Mouse (Mus musculus): ENCODE results near the gene Daam1. TPM values are rescaled to one million over a fixed set of nuclear protein-coding genes. Genes with fewer than 3 reads are reported as not detected.

Daam1 gene
- total RNA-seq, 2 experiments from 2014 or later, result 8.0 to 12.8 TPM

DNA sequence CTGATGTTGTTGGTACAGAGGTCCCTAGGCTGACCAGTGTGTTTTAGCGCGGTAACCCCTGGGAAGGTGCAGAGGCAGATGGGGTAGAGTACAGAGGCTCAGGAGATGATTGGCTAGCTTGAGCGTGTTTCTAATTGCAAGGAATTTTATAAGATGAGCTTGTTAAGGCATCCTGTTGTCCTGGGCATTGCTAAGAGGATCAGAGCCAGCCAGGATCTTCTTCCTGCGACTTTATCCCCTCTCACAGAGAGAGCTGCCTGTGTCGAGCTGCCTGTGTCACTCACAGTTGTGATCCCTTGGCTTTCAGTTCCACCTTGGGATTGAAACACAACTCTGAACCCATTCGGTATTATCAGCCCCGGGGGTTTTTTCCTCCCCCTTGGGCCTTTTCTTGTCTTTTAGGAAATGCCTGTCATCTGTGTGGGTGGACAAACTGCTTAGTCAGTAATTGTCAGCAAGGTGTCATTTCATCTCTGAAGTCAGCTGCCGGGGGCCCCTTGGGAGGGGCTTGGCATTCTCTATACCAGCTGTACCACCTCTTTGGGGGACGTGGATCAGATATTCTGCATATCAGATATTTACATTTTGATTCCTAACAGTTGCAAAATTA is 62.2 kb downstream of the Daam1 start:
- Histone ChIP-seq H3K4me3 (peak overlapping the region; percentile 27; the same call in 1 of the 2 replicates), H3K27ac (peak overlapping the region; percentile 62)
- no peak for DNase-seq
- TF ChIP-seq CTCF (IDR thresholded peaks at IDR 0.05), result no peak
- intact Hi-C loops (cut with DNase I), result no loop called here

DNA sequence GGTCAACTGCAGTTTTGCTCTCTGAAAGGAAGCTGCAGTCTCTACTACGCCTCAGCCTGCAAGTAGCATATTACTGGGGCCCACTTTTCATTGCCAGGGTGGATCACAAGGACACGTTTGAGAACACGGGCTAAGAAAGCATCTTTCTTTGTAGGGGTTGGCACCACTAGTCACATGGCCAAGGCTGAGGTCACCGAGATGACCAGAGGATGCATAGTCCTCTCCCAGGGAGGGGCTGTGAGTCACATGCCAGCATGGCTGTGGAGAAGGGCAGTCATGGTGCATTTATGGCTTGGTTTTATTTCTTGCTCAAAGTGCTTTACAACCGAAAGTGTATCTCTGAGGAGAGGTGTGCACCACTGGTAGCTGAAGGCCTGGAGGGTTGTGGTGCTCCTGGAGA is 67.4 kb downstream of the Daam1 start:
- no peak for DNase-seq
- intact Hi-C loops (cut with DNase I), result no loop called here
- Histone ChIP-seq H3K4me3 (no peak overlapping the region), H3K27ac (peak overlapping the region; percentile 31)
- no peak for TF ChIP-seq CTCF (IDR thresholded peaks at IDR 0.05)

DNA sequence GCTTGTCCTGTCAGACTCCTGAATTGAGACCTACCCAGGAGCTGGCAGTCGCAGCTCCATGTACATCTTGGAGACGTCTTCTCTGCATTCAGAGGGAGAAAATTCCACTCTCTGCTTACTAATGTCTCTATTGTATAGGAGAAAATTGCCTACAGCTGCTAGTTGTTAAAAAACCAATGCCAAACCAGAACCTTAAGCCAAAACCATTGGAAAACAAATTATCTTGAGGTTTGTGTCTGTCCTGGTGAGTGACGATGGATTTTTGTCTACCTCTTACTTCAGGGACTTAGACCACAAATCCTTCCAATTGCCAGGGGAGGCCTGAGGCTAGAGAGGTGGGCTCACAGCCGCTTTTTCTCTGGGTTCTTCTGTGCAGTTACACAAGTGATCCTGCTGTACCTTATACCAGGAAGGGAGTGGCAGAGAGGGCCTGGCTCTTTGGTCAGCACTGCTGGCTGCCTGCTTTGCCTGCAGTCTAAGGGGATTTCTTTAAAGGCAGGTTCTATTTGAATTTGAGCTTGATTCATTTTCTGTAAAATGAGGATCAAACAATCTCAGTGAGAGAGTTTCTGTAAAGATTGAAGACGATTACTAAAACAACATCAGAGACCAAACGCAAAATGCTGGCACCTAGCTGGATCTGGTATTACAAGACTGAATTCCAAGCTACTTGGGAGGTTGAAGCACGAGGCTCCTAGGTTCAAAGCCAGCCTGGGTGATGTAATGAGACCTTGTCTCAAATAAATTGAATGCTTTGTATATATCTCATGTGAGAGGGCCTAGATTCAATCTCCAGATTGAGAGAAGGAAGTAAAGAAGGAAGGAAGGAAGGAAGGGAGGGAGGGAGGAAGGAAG is 68.0 kb downstream of the Daam1 start:
- intact Hi-C loops (cut with DNase I), result no loop called here
- peak overlapping the region; percentile 31; the same call in 1 of the 2 replicates for H3K27ac ChIP-seq
- TF ChIP-seq CTCF (IDR thresholded peaks at IDR 0.05), result no peak
- H3K4me3 ChIP-seq, result no peak overlapping the region
- no peak for DNase-seq

DNA sequence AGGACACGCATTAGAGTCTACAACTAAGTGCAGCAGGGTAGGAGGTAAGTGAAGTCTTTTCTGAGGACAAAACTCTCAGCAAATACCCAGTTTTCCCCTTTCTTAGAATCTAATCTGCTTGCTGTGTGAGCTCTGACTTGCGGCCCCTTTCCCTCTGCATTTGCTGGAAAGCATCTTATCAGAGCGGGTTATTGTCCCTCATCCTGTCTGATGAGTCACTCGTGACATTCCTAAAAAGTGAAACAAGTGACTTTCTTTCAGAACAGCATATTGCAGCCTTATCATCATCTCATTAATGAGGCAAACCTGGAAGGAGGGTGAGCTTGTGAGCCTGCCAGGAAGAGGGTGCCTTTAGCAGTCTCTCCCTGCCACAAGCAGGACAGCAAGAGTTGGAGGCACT is 68.7 kb downstream of the Daam1 start:
- intact Hi-C loops (cut with DNase I), result no loop called here
- H3K27ac ChIP-seq, result peak overlapping the region; percentile 31; the same call in 1 of the 2 replicates
- TF ChIP-seq CTCF (IDR thresholded peaks at IDR 0.05), result no peak
- H3K4me3 ChIP-seq, result no peak overlapping the region
- DNase-seq, result no peak

DNA sequence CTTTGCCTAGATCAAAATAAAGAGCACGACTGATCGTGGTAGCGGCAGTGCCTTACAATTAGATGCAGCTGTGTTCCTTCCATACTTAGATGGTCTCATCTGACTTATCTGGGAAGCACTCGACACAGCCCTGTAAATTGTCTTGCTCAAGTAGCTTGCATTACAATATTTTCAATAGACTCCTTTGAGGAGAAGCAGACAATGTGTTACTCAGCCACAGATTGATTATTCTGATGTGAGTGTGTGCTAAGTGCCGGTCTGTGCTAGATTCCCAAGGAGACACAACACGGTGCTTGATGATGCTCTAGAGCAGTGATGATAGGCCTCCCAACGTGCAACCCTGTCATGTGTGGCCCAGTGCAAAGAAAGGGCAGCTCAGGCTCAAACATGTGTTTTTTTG is 70.3 kb downstream of the Daam1 start:
- no peak overlapping the region for H3K27ac ChIP-seq
- TF ChIP-seq CTCF (IDR thresholded peaks at IDR 0.05), result no peak
- DNase-seq, result no peak
- no peak overlapping the region for H3K4me3 ChIP-seq
- intact Hi-C loops (cut with DNase I), result no loop called here

DNA sequence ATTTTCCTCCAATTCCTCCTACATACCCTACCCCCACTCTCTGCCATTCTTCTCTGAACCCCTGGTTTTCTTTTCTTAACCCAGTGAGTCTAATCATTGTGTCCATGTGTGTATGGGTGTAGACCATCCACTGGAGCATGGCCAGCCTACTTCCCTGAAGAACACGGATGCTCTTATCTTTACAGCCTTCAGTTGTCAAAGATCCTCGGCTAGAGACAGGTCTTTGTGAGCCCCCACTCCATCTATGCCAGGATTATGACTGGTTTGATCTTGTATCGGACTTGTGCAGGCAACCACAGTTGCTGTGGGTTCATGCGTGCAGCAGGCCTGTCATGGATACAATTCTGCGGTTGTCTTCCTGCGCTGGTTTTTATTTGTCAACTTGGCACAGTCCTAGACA is 71.0 kb downstream of the Daam1 start:
- no peak for DNase-seq
- no peak for TF ChIP-seq CTCF (IDR thresholded peaks at IDR 0.05)
- intact Hi-C loops (cut with DNase I), result no loop called here
- Histone ChIP-seq H3K4me3 (no peak overlapping the region), H3K27ac (no peak overlapping the region)

DNA sequence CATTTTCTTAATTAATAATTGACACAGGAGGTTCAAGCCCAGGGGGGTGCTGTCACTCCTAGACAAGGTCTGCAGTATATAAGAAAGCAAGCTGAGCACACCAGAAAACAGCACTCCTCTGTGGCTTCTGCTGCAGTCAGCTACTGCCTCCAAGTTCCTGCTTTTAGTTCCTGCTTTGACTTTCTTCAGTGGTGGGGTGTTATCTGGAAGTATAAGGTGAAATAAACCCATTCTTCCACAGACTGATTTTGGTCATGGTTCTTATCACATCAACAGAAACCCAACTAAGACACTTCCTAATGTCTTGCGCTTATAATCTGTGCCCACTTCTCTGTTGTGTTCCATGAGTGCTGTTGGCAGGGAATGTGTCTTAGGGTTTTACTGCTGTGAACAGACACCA is 71.4 kb downstream of the Daam1 start:
- DNase-seq, result no peak
- H3K4me3 ChIP-seq, result no peak overlapping the region
- no peak for TF ChIP-seq CTCF (IDR thresholded peaks at IDR 0.05)
- no peak overlapping the region for H3K27ac ChIP-seq
- intact Hi-C loops (cut with DNase I), result no loop called here

DNA sequence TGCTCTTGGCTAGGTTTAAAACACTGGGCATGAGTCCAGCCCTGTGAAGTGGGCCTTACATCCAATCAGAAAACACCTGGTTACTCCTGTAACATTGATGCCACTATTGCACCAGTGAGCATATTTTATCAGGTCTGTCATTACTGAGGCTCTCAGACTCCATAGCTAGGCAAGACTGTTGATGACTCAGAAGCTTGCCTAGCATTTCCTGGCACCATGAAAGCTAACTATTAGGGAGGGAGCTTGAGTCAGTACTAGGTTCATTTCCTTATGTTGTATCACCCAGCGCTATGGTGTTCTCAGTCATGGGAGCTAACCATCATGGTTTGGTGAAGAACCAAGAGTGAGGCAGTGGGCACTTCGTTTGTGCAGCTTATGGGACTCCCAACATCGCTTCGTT is 72.3 kb downstream of the Daam1 start:
- no peak overlapping the region for H3K27ac ChIP-seq
- no peak for TF ChIP-seq CTCF (IDR thresholded peaks at IDR 0.05)
- intact Hi-C loops (cut with DNase I), result no loop called here
- no peak for DNase-seq
- H3K4me3 ChIP-seq, result no peak overlapping the region

DNA sequence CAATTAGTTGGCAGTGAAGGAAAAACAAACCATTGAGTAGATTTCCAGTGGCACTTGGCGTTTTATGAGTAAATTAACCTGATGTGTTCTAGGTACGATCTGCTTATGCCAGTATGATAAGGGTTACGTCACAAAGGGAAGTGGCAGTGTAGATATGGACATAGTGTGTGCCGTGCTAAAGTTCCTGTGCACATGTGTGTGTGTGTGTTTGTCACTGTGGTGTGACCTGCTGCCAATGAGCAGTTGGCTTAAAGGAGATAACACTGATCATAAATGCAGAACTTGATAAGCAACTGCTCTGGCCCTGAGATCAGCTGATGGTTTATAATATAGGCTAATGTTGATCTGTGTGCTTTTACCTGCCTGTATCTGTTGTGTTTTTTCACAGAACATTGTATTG is 73.4 kb downstream of the Daam1 start:
- no peak for DNase-seq
- intact Hi-C loops (cut with DNase I), result no loop called here
- no peak for TF ChIP-seq CTCF (IDR thresholded peaks at IDR 0.05)
- Histone ChIP-seq H3K27ac (peak overlapping the region; percentile 78; the same call in 1 of the 2 replicates), H3K4me3 (no peak overlapping the region)

DNA sequence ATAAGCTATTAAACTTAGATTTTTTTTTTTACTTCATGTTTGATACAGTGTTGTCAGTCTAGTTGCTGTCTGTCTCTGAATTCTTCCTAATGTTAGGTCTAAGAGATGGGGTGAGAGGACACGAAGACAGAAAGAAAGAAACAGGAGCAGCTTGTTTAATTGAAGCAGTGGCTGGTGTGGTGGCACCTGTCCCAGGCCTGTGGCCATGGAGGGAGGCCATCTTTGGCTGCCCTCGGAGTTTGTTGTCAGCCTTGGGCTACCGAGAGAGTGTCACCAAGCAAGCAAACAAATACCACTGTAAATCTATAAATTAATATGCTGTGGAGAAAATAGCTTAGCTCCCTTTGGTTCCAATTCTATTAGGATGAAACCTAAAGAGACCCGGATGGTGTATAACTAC is 74.0 kb downstream of the Daam1 start:
- Histone ChIP-seq H3K27ac (peak overlapping the region; percentile 78), H3K4me3 (no peak overlapping the region; the same call in 1 of the 2 replicates)
- intact Hi-C loops (cut with DNase I), result no loop called here
- TF ChIP-seq CTCF (IDR thresholded peaks at IDR 0.05), result no peak
- peak; percentile 67 for DNase-seq

DNA sequence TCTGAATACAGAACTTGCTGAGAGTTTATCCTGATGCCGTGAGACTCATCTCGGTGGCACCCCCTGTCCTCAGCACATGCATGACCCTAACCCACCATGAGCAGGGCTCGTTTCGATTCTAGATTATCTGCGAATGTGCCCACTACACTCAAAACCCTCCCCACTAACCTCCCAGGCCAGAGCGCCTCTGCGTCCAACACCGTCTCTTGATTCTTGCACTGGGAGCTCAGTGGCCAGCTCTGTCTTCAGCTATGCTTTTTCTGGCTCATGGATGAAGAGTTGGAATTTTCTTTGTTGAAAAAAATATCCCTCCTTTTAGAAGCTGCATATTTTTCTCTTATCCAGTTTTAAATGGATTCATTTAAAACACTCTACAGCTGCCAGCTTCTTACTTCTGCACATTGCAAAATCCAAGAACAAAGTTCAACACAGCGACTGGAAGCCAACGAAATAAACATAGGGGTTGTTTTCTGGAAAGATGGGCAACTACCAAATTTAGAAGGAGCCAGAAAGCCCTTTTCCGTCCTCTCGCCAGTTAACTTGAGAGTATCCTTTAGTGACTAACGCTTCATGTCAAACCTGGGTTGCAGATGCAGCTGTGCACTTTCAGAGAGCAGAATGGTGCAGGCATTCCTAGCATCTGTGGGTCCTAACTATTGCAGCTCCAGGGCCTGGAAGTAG is 74.9 kb downstream of the Daam1 start:
- no peak for TF ChIP-seq CTCF (IDR thresholded peaks at IDR 0.05)
- intact Hi-C loops (cut with DNase I), result no loop called here
- DNase-seq, result no peak
- Histone ChIP-seq H3K4me3 (no peak overlapping the region; the same call in none of the 2 replicates), H3K27ac (peak overlapping the region; percentile 78)

DNA sequence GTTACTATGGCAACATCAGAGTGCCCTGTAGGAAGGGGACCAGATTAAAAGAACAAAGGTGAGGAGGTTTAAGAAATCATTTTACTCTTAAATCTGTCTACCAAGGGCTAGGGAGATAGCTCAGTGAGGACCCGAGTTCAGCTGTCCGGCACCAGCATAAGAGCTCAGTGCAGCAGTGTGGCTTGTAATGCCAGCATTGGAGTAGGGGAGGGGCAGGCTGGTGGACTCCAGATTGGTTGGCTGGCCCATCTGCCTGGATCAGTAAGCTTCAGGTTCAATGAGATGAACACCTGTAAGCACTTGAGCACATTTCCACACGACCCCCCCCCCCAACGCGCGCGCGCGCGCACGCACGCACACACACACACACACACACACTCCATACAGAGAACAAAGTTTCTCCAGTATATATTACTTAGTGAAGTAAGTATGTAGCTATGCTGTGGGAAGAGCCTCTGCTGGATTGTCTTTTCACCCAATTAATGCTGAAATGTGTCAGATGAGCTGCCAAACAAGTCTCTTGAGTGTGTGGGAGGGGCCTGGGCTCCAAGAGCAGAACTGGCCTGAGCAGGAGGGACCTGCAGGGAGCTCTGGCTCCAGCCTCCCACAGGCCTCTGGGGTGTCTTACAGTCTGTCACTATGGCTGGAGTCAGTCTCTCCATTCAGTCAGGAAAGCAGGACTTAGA is 75.8 kb downstream of the Daam1 start:
- Histone ChIP-seq H3K4me3 (no peak overlapping the region), H3K27ac (peak overlapping the region; percentile 78)
- intact Hi-C loops (cut with DNase I), result no loop called here
- TF ChIP-seq CTCF (IDR thresholded peaks at IDR 0.05), result no peak
- peak; percentile 51 for DNase-seq
